Comparison of ENCODE assay signal across 8 mouse cellular contexts in the genomic region with DNA sequence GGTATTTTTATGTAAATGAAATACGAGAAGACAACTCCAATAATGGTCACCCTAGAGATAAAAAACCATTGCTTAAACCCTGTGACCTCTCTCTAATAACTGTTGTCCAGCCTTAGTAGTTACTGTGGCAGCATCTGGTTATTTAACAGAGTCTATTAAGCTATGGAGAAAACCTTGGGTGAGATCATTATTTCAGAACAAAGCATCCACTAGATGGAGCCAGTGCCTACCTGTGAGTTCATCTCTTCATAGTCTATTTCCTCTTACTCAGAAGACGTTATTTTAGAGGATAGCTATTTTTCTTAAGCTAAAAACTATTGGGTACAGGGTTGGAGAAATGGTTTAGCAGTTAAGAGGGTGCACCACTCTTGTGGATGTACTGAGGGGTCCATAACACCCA. TPM values are rescaled to one million over a fixed set of nuclear protein-coding genes. Genes with fewer than 3 reads are reported as not detected.
A peak's percentile ranks its signal among the peaks of the same experiment; 100 is the strongest.
DNase-seq lines count a peak whose midpoint lies in the region; ATAC-seq and TF ChIP-seq lines count a peak whose summit lies in the region.

No protein-coding gene starts in this region.

- TF ChIP-seq CTCF in small intestine, adult 2 months (IDR thresholded peaks at IDR 0.05; ENCODE audit: extremely low read depth, insufficient read length, insufficient replicate concordance, low read depth, low read length), result 0 out of 2 replicates have a peak, but pooled peaks have one; percentile 5

- no peak overlapping the region for H3K4me3 ChIP-seq in hindbrain, embryonic 14.5 days (replicated peaks; ENCODE audit: low read length)
- H3K4me3 ChIP-seq in hindbrain, embryonic 12.5 days, result no peak overlapping the region
- H3K4me3 ChIP-seq in small intestine, adult 2 months (ENCODE audit: low read depth, low read length), result no peak overlapping the region

- 41% methylated on average over 2 of the region's 2 CpGs for WGBS in hindbrain, embryonic 14.5 days
- 59% methylated on average over 2 of the region's 2 CpGs for WGBS in hindbrain, embryonic 12.5 days
- 46% methylated on average over 2 of the region's 2 CpGs for WGBS in small intestine, adult 2 months

- no peak overlapping the region for H3K27ac ChIP-seq in hindbrain, embryonic 14.5 days
- no peak overlapping the region for H3K27ac ChIP-seq in hindbrain, embryonic 12.5 days
- no peak overlapping the region for H3K27ac ChIP-seq in small intestine, adult 2 months (ENCODE audit: insufficient read depth, low read depth, low read length)

- ATAC-seq in hindbrain, embryonic 14.5 days (ENCODE audit: low FRiP score), result no peak
- no peak for ATAC-seq in hindbrain, embryonic 12.5 days (ENCODE audit: low FRiP score)

- no peaks in the 10 kb centered on the region for H3K27me3 ChIP-seq in hindbrain, embryonic 14.5 days (ENCODE audit: control insufficient read depth, insufficient read depth, low read length)
- H3K27me3 ChIP-seq in hindbrain, embryonic 12.5 days, result no peaks in the 10 kb centered on the region
- no peaks in the 10 kb centered on the region for H3K27me3 ChIP-seq in small intestine, adult 2 months (ENCODE audit: control insufficient read depth, insufficient read depth, low read length)

- DNase-seq in hindbrain, embryonic 14.5 days (ENCODE audit: low spot score), result peak; percentile 85
- peak; percentile 14 for DNase-seq in 3134 (ENCODE audit: extremely low read depth, insufficient read length, low spot score)
- DNase-seq in CD4-positive, CD25-positive, alpha-beta regulatory T cell, adult 2 months (ENCODE audit: low read depth, low spot score), result peak; percentile 71
- DNase-seq in cerebellum, adult 8-10 months, result peak; percentile 51
- peak; percentile 31 to 86 for DNase-seq in layer of hippocampus, adult 18-20 months (ENCODE audit: low spot score in 2 of 2)
- no peak for DNase-seq in gastrocnemius, adult 8-10 months (ENCODE audit: low spot score in 2 of 2)

- H3K9me3 ChIP-seq in hindbrain, embryonic 14.5 days (ENCODE audit: control insufficient read depth, low read length), result no peaks in the 10 kb centered on the region
- H3K9me3 ChIP-seq in hindbrain, embryonic 12.5 days (replicated peaks), result no peaks in the 10 kb centered on the region

- no peak for TF ChIP-seq POLR2A in small intestine, adult 2 months (IDR thresholded peaks at IDR 0.05; ENCODE audit: low read depth, low read length)

- no peaks in the 10 kb centered on the region for H3K4me1 ChIP-seq in hindbrain, embryonic 14.5 days (replicated peaks; ENCODE audit: control insufficient read depth, insufficient read depth, low read length)
- H3K4me1 ChIP-seq in hindbrain, embryonic 12.5 days, result no peaks in the 10 kb centered on the region
- H3K4me1 ChIP-seq in small intestine, adult 2 months (ENCODE audit: control insufficient read depth, insufficient read depth, insufficient read length, low read length), result peaks cover 7% of the 10 kb centered on the region; the same call in 1 of the 2 replicates

- H3K9ac ChIP-seq in hindbrain, embryonic 14.5 days, result no peak overlapping the region
- no peak overlapping the region for H3K9ac ChIP-seq in hindbrain, embryonic 12.5 days

- H3K36me3 ChIP-seq in hindbrain, embryonic 14.5 days (replicated peaks; ENCODE audit: control insufficient read depth, insufficient read depth), result peaks cover 79% of the 10 kb centered on the region
- H3K36me3 ChIP-seq in hindbrain, embryonic 12.5 days, result peaks cover 66% of the 10 kb centered on the region
- H3K36me3 ChIP-seq in small intestine, adult 2 months (ENCODE audit: control insufficient read depth, insufficient read depth, low read length), result peaks cover 52% of the 10 kb centered on the region

- no peak overlapping the region for H3K4me2 ChIP-seq in hindbrain, embryonic 14.5 days (replicated peaks)
- no peak overlapping the region for H3K4me2 ChIP-seq in hindbrain, embryonic 12.5 days (replicated peaks)

RNA-seq across cellular contexts. Expression of a gene that starts 25.8 kb away (rescaled TPM):
- polyA plus RNA-seq in hindbrain, embryonic 14.5 days (2014; fragmentation: Nextera tagmentation; extraction: Ambion mirVana), result 75.0 and 83.6 TPM in 2 replicates
- polyA plus RNA-seq in hindbrain, embryonic 12.5 days (2016; fragmentation: Nextera tagmentation; extraction: Ambion mirVana), result 77.5 and 80.0 TPM in 2 replicates
- 10 to 100 TPM; 67.9 to 73.2 TPM for total RNA-seq in layer of hippocampus, adult 18-20 months (2021)
- polyA plus RNA-seq in small intestine, adult 2 months (2012; rRNA removed), result 16.6 and 35.2 TPM in 2 replicates
- total RNA-seq in gastrocnemius, adult 8-10 months (2022), result 10 to 100 TPM; 24.9 to 33.0 (median 28.3) TPM

RNA-seq across cellular contexts. Expression of a gene that starts 49.7 kb away (rescaled TPM):
- polyA plus RNA-seq in hindbrain, embryonic 14.5 days (2014; fragmentation: Nextera tagmentation; extraction: Ambion mirVana), result 0.26 and 0.44 TPM in 2 replicates
- 0.10 and 0.26 TPM in 2 replicates for polyA plus RNA-seq in hindbrain, embryonic 12.5 days (2016; fragmentation: Nextera tagmentation; extraction: Ambion mirVana)
- 1 to 10 TPM; 2.4 to 3.7 TPM for total RNA-seq in layer of hippocampus, adult 18-20 months (2021)
- polyA plus RNA-seq in small intestine, adult 2 months (2012; rRNA removed), result 6.7 and 11.7 TPM in 2 replicates
- total RNA-seq in gastrocnemius, adult 8-10 months (2022), result under 1 TPM; 0.24 to 0.99 (median 0.73) TPM

Comparison
In these comparisons a context has a peak if more than half of its experiments do, and no peak if none do; other contexts are left out.
1. DNase-seq: peak in hindbrain, embryonic 14.5 days (single experiment), 3134 (single experiment), CD4-positive, CD25-positive, alpha-beta regulatory T cell, adult 2 months (single experiment), cerebellum, adult 8-10 months (single experiment) and layer of hippocampus, adult 18-20 months (2 of 2); none in gastrocnemius, adult 8-10 months (0 of 2).